Mouse (Mus musculus) induced T-regulatory cell, adult 2 months (primary cell): ENCODE results near the gene Nck2.

Experiments
- DNase-seq: peaks from one replicate; pipeline ENCODE4 v3.0.0-alpha.2; 2012; ENCODE audit warnings: low read depth

Nck2 gene

GRCm38 (mm10) chr1:43468978-43469377 lies 24.6 kb downstream of the Nck2 start:
- DNase-seq, result peak; percentile 60

DNA sequence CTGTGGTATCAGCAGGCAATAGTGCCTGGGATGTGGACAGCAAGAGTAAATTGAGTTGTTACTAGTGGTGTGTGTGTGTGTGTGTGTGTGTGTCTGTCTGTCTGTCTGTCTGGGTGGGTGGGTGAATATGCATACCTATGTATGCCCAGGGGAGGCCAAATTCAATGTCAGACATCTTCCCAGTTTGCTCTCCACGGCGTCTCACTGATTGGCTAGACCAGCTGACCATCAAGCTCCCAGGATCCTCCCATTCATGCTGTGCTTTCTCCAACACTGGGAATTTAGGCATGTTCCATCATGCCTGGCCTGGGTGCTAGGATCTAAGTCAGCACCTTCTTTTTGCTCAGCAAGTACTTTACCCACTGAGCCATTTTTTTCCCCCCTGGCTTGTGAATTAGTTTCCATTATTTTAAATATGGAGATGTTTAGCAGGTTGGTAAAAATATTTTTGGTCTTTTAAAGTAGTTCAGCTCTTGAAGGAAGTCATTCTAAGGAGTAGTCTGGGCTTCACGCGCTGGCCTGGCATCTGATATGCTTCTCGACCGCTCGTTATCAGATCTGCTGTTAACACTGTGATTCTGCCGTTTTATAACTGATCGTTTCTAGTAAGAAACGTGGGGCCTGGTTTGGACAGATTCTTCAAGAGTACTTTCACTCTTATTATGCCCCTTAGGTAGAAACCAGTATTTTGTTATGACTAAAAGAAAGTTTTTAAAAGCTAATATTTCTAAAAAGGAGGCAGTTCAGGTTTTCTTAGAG lies 26.2 kb downstream of the Nck2 start:
- peak; percentile 70 for DNase-seq

DNA sequence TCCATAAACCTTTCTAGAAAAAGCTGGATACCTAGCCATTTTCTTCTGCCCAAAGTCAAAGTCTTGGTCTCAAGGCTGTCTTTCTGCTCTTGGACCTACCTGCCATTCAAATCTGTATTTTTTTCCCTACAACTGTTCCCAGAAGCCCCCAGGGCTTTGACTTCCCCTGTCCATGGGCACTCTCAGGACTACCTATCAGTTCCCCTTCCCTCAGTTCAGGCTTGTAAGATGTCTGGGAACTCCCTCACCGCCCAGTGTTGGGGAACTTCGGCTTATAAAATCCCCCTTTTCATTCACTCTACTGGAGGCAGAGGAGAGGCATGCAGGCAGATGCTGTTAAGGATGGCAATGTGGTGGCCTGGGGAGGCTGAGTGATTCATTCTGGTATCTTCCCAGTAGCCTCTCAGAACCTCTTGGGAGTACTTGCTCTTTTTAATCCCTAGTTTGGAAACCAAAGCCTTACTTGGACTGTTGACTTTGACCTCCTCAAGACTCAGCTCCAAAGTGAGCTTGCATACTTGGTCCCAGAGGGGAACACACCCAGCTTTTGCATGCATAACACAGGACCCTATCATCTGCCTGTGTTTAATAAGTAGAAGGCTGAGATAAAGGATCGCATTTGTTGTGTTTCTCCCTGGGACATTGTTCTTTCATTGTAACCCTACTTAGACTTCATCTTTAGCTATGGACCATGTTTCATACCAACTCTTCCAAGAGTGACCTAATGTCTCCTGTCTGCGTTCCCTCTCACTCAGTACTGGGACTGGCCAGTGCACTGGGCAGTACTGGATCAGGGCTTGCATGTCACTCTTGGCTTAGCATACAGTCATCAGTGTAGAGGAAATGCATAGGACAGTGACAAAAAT lies 27.0 kb downstream of the Nck2 start:
- peak; percentile 69 for DNase-seq

DNA sequence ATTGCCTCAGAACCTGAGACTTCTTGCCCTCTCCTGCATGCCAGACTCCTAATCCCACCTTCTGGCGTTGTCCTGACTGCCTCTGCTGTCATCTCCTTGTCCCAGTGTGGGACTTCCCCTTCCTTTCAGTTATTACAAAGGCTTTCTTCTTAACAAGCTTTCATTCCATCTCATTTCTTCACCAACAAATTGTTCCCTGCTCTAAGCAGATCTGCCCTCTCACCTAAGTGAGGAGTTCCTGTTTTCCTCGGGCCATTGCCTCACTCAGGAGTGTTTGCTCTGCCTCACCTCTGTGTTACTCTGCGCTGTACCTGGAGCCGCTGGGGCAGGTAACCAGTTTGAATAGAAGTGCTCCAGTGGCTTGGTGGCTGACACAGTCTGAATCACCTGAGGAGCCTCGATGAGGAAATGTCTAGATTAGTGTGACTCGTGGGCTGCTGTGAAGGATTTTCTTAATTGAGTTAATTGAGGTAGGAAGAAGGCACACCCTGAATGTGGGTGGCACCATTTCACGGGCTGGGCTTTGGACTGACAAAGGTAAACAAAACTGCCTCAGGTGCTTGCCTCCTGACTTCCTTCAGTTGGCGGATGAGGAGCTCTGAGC lies 27.8 kb downstream of the Nck2 start:
- peak; percentile 59 for DNase-seq

GRCm38 (mm10) chr1:43473734-43474534 lies 29.6 kb downstream of the Nck2 start:
- peak; percentile 70 for DNase-seq

DNA sequence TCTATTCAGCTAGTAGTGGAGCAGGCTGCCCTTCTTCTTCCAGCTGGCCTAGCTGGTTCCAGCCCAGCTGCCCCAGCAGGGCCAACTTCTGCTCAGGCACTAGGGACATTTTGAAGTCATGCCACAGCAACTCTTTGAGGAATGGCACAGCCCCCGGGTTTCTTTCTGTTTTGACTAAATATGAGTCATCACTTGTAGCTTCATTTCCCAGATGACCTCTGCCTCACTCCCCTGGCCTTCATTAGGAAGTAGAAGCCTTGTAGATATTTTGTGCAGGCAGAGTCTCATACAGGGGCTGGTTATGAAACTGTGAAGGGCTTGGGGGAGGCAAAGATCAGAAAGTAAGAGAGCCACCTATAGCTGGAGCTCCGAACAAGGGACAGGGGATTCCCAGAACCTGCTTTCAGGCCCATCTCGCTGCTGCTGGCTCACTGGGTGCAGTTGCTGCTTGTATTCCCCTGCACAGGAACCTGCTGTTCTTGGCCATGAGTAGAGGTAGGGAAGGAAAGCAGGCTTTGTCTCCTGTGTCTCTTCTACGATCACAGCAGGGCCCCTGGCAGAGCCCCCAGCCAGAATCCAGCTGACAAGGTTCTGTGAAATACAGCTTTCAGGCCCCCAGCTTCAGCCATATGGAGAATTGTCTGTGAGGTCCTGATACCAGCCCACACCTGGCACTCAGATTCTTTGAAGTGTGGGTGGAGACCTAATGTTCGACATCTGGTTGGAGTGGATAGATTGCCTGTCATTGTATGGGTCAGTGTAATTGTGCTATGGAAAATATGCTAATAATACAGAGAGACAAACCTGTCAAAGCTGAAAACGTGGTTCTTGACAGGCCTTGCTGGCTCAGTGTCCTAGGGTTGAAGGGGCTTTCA lies 30.4 kb downstream of the Nck2 start:
- DNase-seq, result peak; percentile 78

- DNase-seq, result peak; percentile 77
Observed at GRCm38 (mm10) chr1:43477954-43478353, 33.6 kb downstream of the Nck2 start.

DNA sequence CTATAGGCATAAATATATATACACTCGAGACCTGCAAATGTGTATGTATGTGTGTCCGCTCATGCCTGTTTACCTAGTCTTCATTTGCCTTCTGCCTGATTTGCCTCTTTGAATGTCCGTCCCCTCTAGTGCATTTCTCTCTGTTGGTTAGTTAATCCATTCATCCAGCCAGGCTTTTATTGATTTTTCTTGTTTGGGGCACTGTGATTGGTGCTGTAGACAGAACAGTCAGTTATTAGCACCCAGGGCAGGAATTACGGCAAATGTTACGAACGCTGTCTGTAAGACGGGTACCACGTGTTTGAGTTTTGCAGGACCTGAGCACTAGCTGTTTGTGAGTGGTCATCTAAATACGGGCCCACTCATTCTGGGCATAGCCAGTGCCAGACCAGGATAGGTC lies 40.8 kb downstream of the Nck2 start:
- no peak for DNase-seq

DNA sequence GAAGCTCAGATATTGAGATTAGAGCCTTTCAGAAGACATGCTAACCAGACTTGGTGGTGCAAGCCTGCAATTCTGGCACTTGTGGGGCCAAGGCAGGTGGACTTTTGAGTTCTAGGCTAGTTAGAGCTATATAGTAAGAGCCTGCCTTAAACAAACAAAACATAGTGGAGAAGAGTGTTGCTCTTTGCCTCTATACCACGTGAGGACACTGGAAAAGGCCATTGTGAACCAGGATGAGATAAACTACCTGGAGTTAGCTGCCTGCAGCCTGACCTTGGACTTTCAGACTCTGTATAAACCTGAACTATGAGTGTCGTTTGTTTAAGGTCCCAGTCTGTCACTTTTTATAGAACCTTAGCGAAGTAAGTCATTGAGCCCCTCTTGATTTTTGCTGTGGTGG lies 42.1 kb downstream of the Nck2 start:
- DNase-seq, result no peak

DNA sequence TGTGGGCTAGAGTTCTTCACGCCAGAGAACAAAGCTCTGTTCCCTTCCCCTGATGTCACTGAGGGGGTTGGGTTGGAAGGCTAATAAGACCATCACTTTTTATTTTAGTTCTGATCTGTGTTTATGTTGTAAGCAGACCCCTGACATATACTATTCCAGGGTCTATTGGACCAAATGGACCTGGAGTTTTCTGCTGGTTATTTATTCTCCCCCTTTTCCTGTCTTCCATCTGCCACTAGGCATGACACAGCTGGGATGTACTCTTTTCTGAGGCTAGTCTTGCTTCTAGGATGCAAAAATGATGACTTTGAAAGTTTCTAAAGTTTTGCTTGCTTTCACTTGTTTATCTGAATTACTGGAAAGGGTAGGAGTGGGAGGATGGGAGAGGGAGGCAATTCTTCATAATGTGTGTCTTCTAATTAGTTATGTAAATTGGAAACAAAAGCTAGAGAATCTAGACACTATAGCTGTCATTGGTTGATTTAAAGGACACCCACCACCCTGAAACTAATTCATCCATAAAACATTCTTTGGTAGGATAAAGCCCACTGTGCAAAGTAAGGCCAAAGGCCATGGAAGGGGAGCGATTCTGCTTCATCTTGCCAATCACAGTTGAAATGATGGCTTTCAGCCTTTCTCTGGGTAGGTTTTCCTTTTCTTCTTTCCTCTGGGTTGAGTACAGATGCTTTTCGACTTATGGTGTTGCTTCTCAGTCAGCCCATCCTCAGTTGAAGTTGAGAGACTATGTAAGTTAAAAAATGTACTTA lies 42.8 kb downstream of the Nck2 start:
- DNase-seq, result no peak

GRCm38 (mm10) chr1:43489311-43489710 lies 44.9 kb downstream of the Nck2 start:
- no peak for DNase-seq

- no peak for DNase-seq
Observed at GRCm38 (mm10) chr1:43491506-43492269, 47.3 kb downstream of the Nck2 start.

DNA sequence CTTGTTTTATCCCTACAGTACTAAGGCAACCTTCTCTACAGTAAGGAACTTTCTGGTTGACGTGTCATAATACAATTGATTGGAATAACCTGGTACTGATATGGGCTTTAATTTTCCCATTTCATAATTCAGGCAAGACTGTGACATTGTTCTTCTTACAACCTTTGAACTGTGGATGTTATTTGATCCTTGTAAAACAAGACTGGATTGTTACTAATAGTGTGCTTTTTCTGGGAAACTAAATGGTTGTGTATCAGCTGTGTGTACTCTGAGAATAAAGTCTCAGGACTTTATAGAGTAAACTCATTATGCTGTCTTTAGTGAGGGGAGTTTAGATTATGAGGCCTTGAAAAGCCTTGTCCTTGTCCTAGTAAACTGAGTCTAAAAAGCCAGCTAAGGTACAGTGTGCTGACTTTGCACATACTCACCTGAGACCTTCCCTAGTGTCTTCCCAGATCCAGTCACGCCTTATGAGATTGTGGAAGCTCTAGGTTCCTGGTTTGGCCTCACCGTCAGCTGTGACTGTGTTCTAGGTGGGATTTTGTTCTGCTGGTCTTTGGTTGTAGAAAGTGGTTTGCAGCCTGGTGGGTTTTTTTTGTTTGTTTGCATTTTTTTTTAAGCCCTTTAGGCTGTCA lies 48.5 kb downstream of the Nck2 start:
- DNase-seq, result no peak

DNA sequence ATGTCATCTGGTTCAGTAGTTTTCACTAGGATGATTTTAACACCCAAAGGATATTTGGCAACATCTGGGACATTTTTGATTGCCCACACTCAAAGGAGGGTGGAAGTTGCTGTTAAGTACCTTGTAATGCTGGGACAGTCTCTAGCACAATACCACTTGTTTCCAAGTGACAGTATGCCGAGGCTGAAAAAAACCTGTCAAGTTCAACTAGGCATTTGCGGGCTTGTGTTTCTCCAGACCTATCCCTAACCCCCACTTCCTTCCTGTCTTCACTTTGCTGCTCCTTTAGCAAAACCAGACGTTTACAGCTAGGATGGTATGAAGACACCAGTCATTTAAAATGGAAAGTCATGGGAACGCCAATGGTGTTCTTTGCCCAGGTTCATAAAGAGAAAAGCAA lies 51.7 kb downstream of the Nck2 start:
- DNase-seq, result no peak

- DNase-seq, result no peak
Observed at GRCm38 (mm10) chr1:43496993-43497392, 52.6 kb downstream of the Nck2 start.

DNA sequence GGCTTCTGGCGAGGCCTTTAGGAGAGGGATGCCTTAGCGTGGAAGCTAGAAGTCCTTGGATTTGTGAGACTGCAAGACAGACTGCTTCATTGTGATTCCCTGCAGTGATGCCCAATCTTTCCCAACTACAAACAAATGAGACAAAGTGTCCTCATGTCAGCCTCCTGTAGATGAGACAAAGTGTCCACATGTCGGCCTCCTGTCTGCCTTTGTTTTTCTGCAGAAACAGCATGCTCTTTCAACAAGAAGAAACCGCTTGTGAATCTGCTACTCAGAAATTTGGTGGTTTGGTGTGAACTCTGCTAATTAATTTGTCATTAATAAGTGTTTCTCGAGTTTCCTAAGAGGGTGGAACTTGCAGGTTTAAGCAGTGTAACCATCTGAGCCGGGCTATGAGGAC lies 53.6 kb downstream of the Nck2 start:
- DNase-seq, result no peak

DNA sequence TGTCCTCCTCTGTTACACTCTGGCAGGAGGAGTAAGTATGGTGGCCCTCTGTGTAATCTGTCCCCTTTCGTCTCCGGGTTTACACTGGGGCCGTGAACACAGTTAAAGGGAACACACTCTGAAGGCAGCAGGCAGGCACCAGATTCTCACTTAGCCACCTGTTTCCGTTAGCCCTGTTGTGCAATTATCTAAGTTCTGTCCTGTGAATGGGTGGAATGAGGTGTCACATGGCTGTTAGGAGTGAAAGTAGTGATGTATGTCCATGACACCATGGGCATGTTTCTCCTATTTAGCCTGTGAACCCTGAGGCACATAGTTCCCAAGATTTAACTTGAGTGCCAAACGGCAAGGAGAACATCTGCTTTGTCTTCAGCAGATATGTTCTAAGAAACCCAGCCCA lies 55.7 kb downstream of the Nck2 start:
- peak; percentile 77 for DNase-seq

DNA sequence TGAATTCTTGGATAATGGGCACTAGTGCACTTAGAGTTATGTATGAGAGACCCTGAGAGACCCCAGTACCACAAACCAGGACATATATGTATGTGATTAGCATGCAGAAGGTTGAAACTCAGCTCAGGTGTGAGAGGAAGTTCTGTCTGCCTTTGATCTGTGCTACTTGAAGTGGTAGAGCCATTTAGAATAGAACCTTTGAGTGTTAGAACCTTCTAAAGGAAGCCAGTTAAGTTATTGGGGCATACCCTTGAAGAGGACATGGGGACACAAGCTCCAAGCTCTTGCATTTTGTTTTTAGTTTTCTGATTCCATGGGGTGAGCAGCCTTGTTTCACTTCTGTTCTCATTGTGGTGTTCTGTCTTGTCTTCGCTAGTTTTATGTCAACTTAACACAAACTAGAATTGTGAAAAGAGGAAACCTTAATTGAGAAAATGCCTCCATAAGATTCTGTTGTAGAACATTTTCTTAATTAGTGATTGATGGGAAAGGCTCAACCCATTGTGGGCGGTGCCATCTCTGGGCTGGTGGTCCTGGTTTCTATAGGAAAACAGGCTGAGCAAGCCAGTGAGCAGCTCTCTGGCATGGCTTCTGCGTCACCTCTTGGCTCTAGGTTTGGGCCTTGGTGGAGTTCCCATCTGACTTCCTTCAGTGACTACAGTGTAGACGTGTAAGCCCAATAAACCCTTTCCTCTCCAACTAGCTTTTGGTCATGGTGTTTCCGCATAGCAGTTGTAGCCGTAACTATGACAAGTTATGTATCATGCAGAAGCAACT lies 57.0 kb downstream of the Nck2 start:
- DNase-seq, result peak; percentile 51
